Mouse (Mus musculus) limb, embryonic 14.5 days (tissue): ENCODE results near the gene Gm43064. TPM values are rescaled to one million over a fixed set of nuclear protein-coding genes. Genes with fewer than 3 reads are reported as not detected.
"Not testable (repeated sequence)": the region's sequence is repeated elsewhere in the genome, so short reads cannot be mapped to it uniquely, and the experiment has no call there.

ENCODE experiments used
- ATAC-seq: fragments of 200-750 bp; cut with Nextera tagmentation; 2 replicates; pipeline ENCODE4 v1.8.0; 2017; ENCODE audit warnings: low read depth, moderate number of reproducible peaks, moderate TSS enrichment; ENCODE audit not compliant: low FRiP score
- DNase-seq: peaks from one replicate; pipeline ENCODE4 v3.0.0-alpha.2; 2015; ENCODE audit warnings: low spot score
- H3K27ac ChIP-seq: fragments of 300-500 bp; sonication (generic); replicated peaks from 2 replicates; pipeline ENCODE4 v1.5.1; 2014; ENCODE audit warnings: low read depth, mild to moderate bottlenecking, low read length, moderate library complexity, mixed read lengths
- H3K27me3 ChIP-seq: fragments of 300-500 bp; sonication (generic); 2 replicates; pipeline ENCODE4 v1.6.1; 2014; ENCODE audit warnings: low read length, mixed read lengths; ENCODE audit not compliant: control insufficient read depth, insufficient read depth
- H3K36me3 ChIP-seq: fragments of 300-500 bp; sonication (generic); 2 replicates; pipeline ENCODE4 v1.6.1; 2014; ENCODE audit warnings: mild to moderate bottlenecking, low read length, moderate library complexity, mixed read lengths; ENCODE audit not compliant: control insufficient read depth, insufficient read depth
- H3K4me1 ChIP-seq: fragments of 300-500 bp; sonication (generic); 2 replicates; pipeline ENCODE4 v1.6.1; 2014; ENCODE audit warnings: antibody characterized with exemption, low read length, mixed read lengths; ENCODE audit not compliant: control insufficient read depth, insufficient read depth
- H3K4me2 ChIP-seq: fragments of 300-500 bp; sonication (generic); replicated peaks from 2 replicates; pipeline ENCODE4 v1.6.1; 2014; ENCODE audit warnings: low read depth, mild to moderate bottlenecking, low read length, moderate library complexity; ENCODE audit not compliant: severe bottlenecking
- H3K4me3 ChIP-seq: fragments of 300-500 bp; sonication (generic); replicated peaks from 2 replicates; pipeline ENCODE4 v1.5.1; 2014; ENCODE audit warnings: low read length
- H3K9ac ChIP-seq: fragments of 300-500 bp; sonication (generic); 2 replicates; pipeline ENCODE4 v1.6.1; 2014; ENCODE audit warnings: mild to moderate bottlenecking, low read depth, low read length, moderate library complexity; ENCODE audit not compliant: severe bottlenecking
- H3K9me3 ChIP-seq: fragments of 300-500 bp; sonication (generic); 2 replicates; pipeline ENCODE4 v1.6.1; 2016; ENCODE audit warnings: low read length; ENCODE audit not compliant: control insufficient read depth
- POLR2A ChIP-seq: fragments of 200-500 bp; IDR thresholded peaks from 2 replicates; pipeline ENCODE4 v1.8.0; 2012; ENCODE audit warnings: inconsistent platforms, mild to moderate bottlenecking, moderate library complexity, borderline replicate concordance; ENCODE audit not compliant: insufficient read depth, insufficient read length; ENCODE audit errors: extremely low read depth
- WGBS: fragments of 180-500 bp; shearing (Covaris S2); extraction: QIAGEN DNeasy Blood & Tissue Kit; methylation state at CpG from one replicate; pipeline ENCODE4 v1.1.7; 2014; 5-methylcytosine and 5-hydroxymethylcytosine counted together
- polyA plus RNA-seq, 2 experiments: library from polyadenylated mRNA; depleted of rRNA in 1 of 2; stranded (reverse) in 1 of 2; unstranded in 1 of 2; fragments of >200 nt; fragmentation: Nextera tagmentation in 1 of 2; extraction: Ambion mirVana in 1 of 2; gene quantifications; 2 replicates each; pipeline versions ENCODE4 v1.2.1 to v1.2.3; 2012 to 2014

The Gm43064 gene
- polyA plus RNA-seq, 2 experiments = 0.39 TPM; not detected in 1

DNA sequence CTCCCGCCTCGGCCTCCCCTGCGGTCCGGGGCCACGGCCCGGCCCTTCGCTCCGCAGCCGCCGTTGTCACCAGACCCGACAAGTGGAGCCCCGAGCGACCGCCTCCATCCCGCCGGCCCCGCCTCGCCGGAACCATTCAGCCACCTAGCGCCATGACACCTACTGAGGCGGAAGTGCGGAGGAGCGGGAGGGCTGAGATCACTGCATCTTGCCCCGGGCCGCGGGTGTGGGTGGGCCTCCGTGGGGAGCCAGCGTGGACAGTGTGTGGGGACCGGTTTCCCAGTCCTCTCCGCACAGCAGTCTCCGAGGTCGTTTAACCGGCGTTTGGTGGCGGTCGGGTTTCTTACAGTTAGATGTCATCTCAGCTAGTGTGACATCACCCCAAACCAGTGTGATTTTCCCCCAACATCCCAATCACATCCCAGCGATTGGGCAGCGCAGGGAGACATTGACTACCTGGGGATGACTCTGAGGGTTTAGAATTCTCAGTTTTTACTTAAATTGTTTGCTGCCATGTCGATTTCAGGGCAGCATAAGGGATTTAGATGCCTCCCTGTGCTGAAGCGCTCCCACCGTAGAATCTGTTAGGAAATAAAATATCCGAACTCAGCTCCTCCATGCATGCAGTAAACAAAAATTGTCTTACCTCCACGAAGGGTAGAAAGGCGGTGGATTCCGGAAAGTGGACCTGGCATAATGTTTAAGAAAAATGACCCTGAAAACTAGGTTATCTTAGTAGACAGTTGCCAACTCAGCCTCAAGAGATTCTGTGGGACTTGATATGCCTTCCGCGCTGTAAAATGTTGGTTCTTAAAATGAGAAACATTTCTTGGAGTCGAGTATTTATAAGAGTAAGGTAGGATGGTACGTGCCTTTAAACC, 17.9 kb upstream of the Gm43064 start, which contains the start of gene Hipk1:
Hipk1 (minus strand) TSS at position 334 of the 881 bp plus-strand sequence.
- peak within 1 kb of the TSS; percentile 88 for H3K4me3 ChIP-seq
- 10% methylated on average over 42 of the region's 49 CpGs for WGBS
- no peaks in the 10 kb centered on the region for H3K36me3 ChIP-seq
- H3K27ac ChIP-seq = peak within 1 kb of the TSS; percentile 76
- peaks cover 11% of the 10 kb centered on the region for H3K4me1 ChIP-seq
- no peaks in the 10 kb centered on the region for H3K27me3 ChIP-seq
- peak within 1 kb of the TSS; percentile 58 for H3K4me2 ChIP-seq
- peak within 1 kb of the TSS; percentile 93 for H3K9ac ChIP-seq
- TF ChIP-seq POLR2A = peak; percentile 66; the same call in 1 of the 2 replicates
- H3K9me3 ChIP-seq = no peaks in the 10 kb centered on the region
- DNase-seq (peak; percentile 93), ATAC-seq (peak; percentile 96)

DNA sequence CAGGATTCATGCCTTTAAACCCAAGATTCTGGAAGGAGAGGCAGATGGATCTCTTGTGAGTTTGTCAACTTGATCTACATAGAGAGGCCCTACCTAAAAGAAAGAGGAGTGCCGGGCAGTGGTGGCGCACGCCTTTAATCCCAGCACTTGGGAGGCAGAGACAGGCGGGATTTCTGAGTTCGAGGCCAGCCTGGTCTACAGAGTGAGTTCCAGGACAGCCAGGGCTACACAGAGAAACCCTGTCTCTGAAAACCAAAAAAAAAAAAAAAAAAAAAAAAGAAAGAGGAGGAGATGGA, 17.3 kb upstream of the Gm43064 start:
- DNase-seq, H3K27ac ChIP-seq, H3K9ac ChIP-seq, H3K36me3 ChIP-seq, H3K4me3 ChIP-seq, ATAC-seq, H3K9me3 ChIP-seq, H3K27me3 ChIP-seq, H3K4me2 ChIP-seq: not testable (repeated sequence)
- WGBS = 92% methylated on average over 5 of the region's 5 CpGs
- H3K4me1 ChIP-seq = peaks cover 11% of the 10 kb centered on the region

DNA sequence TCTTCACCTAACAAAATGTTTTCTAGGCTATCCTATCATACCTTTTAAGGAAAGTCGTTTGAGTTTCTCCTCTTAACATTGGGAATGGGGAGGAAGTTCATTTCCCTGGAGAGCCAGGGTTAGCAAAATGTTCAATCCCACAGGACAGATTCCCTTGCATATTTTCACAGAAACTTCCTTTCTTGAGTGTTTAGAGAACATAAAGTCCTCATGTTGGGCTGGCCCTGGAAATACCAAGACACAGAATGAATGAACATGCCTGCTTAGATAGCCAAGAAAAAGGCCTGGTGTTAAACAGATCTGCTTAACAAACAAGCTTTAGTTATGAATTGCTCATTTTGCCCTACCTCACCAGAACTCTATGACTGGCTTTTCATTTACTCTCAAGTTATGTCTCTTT, 16.8 kb upstream of the Gm43064 start:
- no peak overlapping the region for H3K9ac ChIP-seq
- no peak overlapping the region for H3K4me3 ChIP-seq
- 74% methylated on average over 1 of the region's 1 CpGs for WGBS
- peaks cover 11% of the 10 kb centered on the region for H3K4me1 ChIP-seq
- H3K27ac ChIP-seq = no peak overlapping the region
- no peak for DNase-seq
- no peaks in the 10 kb centered on the region for H3K27me3 ChIP-seq
- ATAC-seq = no peak
- TF ChIP-seq POLR2A = no peak
- H3K9me3 ChIP-seq = no peaks in the 10 kb centered on the region
- no peak overlapping the region for H3K4me2 ChIP-seq
- H3K36me3 ChIP-seq = no peaks in the 10 kb centered on the region

DNA sequence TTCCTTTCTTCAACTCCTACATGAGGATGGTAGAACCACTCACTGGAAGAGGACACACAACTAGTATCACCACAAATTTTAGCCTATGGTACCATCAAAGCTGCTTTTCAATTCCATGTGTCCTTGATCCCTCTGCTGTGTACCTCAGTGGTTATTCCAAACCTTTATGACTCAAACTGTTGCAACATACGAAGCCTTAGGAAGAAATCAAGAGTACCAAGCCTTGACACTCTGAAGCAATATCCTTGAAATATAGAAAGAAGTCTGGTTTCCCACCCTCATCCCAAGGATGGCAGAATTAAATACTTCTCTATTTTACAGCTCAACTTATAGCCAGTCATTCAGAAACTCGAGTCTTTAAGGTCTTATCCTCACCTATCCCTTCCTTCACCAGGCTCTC, 13.0 kb upstream of the Gm43064 start:
- Histone ChIP-seq H3K27me3 (no peaks in the 10 kb centered on the region), H3K27ac (no peak overlapping the region), H3K4me1 (no peaks in the 10 kb centered on the region), H3K9me3 (no peaks in the 10 kb centered on the region), H3K9ac (no peak overlapping the region), H3K4me3 (no peak overlapping the region), H3K4me2 (no peak overlapping the region), H3K36me3 (no peaks in the 10 kb centered on the region; the same call in 1 of the 2 replicates)
- ATAC-seq = no peak
- no peak for TF ChIP-seq POLR2A
- no peak for DNase-seq
- 64% methylated on average over 2 of the region's 2 CpGs for WGBS

DNA sequence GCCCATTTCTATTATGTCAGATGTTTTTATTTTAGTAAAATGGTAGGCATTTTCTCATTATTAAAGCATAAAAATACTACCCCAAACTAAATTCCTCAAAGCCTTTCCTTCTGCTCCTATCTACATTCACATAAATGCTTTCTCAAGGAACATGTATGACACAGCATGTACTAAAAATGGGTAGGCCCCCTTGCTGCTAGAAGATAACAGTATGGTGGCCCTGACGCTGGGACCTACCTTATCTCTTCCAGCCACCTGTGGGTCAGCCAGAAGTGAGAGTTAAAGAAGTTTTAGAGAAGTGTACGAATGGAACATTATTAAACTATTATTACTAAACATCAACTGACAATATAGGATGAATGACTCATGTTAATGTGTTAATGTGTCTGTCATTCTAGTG, 9.9 kb upstream of the Gm43064 start:
- no peak overlapping the region for H3K27ac ChIP-seq
- H3K27me3 ChIP-seq = no peaks in the 10 kb centered on the region
- H3K36me3 ChIP-seq = peaks cover 23% of the 10 kb centered on the region
- WGBS = 75% methylated on average over 2 of the region's 2 CpGs
- no peak for ATAC-seq
- no peak for TF ChIP-seq POLR2A
- no peak overlapping the region for H3K4me2 ChIP-seq
- H3K9ac ChIP-seq = no peak overlapping the region
- DNase-seq = no peak
- H3K9me3 ChIP-seq = no peaks in the 10 kb centered on the region
- no peaks in the 10 kb centered on the region for H3K4me1 ChIP-seq
- H3K4me3 ChIP-seq = no peak overlapping the region
